Mouse (Mus musculus) liver, embryonic 14.5 days (tissue): ENCODE results near the gene Ltn1. TPM values are rescaled to one million over a fixed set of nuclear protein-coding genes. Genes with fewer than 3 reads are reported as not detected.

Experiments
- ATAC-seq: fragments of 200-750 bp; cut with Nextera tagmentation; 2 replicates; pipeline ENCODE4 v1.8.0; 2017; ENCODE audit warnings: moderate number of reproducible peaks, mild to moderate bottlenecking, moderate library complexity; ENCODE audit not compliant: insufficient read depth
- DNase-seq, 3 experiments: peaks; one replicate each; pipeline ENCODE4 v3.0.0-alpha.2; 2012 to 2013; ENCODE audit warnings: low read depth in 3 of 3, low spot score in 3 of 3
- H3K27ac ChIP-seq: fragments of 300-500 bp; sonication (generic); 2 replicates; pipeline ENCODE4 v1.5.1; 2014; ENCODE audit warnings: moderate library complexity, mild to moderate bottlenecking, control low read depth, inconsistent platforms
- H3K27me3 ChIP-seq: fragments of 300-500 bp; sonication (generic); 2 replicates; pipeline ENCODE4 v1.6.1; 2014; ENCODE audit warnings: mild to moderate bottlenecking, low read length, moderate library complexity; ENCODE audit not compliant: control insufficient read depth, insufficient read depth
- H3K36me3 ChIP-seq: fragments of 300-500 bp; sonication (generic); replicated peaks from 2 replicates; pipeline ENCODE4 v1.6.1; 2014; ENCODE audit warnings: low read depth; ENCODE audit not compliant: control insufficient read depth, insufficient read depth
- H3K4me1 ChIP-seq, 2 experiments: fragments of 200-500 bp in 1 of 2; fragments of 300-500 bp in 1 of 2; sonication (generic) in 1 of 2; replicated peaks; 2 replicates each; pipeline ENCODE4 v1.6.1; 2012 to 2014; ENCODE audit warnings: antibody characterized with exemption in 1 of 2, inconsistent platforms in 1 of 2, low read length in 1 of 2; ENCODE audit not compliant: control insufficient read depth in 2 of 2, insufficient read depth in 2 of 2
- H3K4me2 ChIP-seq: fragments of 300-500 bp; sonication (generic); 2 replicates; pipeline ENCODE4 v1.6.1; 2014; ENCODE audit warnings: low read depth, mild to moderate bottlenecking, control low read depth, moderate library complexity
- H3K4me3 ChIP-seq, 2 experiments: fragments of 200-500 bp in 1 of 2; fragments of 300-500 bp in 1 of 2; sonication (generic) in 1 of 2; 2 replicates each; pipeline ENCODE4 v1.5.1; 2012 to 2014; ENCODE audit warnings: low read depth in 2 of 2, low read length in 2 of 2, mild to moderate bottlenecking in 2 of 2, control low read depth in 1 of 2, inconsistent platforms in 1 of 2, moderate library complexity in 1 of 2; ENCODE audit not compliant: insufficient read depth in 1 of 2
- H3K9ac ChIP-seq: fragments of 300-500 bp; sonication (generic); replicated peaks from 2 replicates; pipeline ENCODE4 v1.6.1; 2014; ENCODE audit warnings: mild to moderate bottlenecking, control low read depth, moderate library complexity
- H3K9me3 ChIP-seq: fragments of 300-500 bp; sonication (generic); 2 replicates; pipeline ENCODE4 v1.6.1; 2016; ENCODE audit warnings: low read length, mixed read lengths; ENCODE audit not compliant: control insufficient read depth
- CTCF ChIP-seq: IDR thresholded peaks from 2 replicates; pipeline ENCODE4 v1.5.1; 2016; ENCODE audit warnings: antibody characterized with exemption, low read depth, control low read depth
- EP300 ChIP-seq: IDR thresholded peaks from 2 replicates; pipeline ENCODE4 v1.6.1; 2016; ENCODE audit warnings: antibody characterized with exemption, low read depth
- WGBS: fragments of 180-500 bp; shearing (Covaris S2); extraction: QIAGEN DNeasy Blood & Tissue Kit; methylation state at CpG from one replicate; pipeline ENCODE4 v1.1.7; 2014; ENCODE audit not compliant: insufficient replicate concordance; 5-methylcytosine and 5-hydroxymethylcytosine counted together
- polyA plus RNA-seq, 2 experiments: library from polyadenylated mRNA; depleted of rRNA in 1 of 2; stranded (reverse) in 1 of 2; unstranded in 1 of 2; fragments of >200 nt; fragmentation: Nextera tagmentation in 1 of 2; extraction: Ambion mirVana in 1 of 2; gene quantifications; 2 replicates each; pipeline versions ENCODE4 v1.2.1 to v1.2.3; 2012 to 2014

Ltn1 gene
- polyA plus RNA-seq, 2 experiments = 4.6 to 11.0 TPM

GRCm38 (mm10) chr16:87443245-87443644 lies 10.8 kb upstream of the Ltn1 start:
- no peak for TF ChIP-seq EP300
- no peaks in the 10 kb centered on the region for H3K9me3 ChIP-seq
- H3K27ac ChIP-seq = no peak overlapping the region
- H3K4me1 ChIP-seq = peaks cover 11 to 13% of the 10 kb centered on the region in 2 experiments
- no peak overlapping the region for H3K9ac ChIP-seq
- H3K27me3 ChIP-seq = no peaks in the 10 kb centered on the region
- ATAC-seq (no peak), DNase-seq (no peak)
- no peak overlapping the region for H3K4me3 ChIP-seq
- no peaks in the 10 kb centered on the region for H3K36me3 ChIP-seq
- H3K4me2 ChIP-seq = no peak overlapping the region

DNA sequence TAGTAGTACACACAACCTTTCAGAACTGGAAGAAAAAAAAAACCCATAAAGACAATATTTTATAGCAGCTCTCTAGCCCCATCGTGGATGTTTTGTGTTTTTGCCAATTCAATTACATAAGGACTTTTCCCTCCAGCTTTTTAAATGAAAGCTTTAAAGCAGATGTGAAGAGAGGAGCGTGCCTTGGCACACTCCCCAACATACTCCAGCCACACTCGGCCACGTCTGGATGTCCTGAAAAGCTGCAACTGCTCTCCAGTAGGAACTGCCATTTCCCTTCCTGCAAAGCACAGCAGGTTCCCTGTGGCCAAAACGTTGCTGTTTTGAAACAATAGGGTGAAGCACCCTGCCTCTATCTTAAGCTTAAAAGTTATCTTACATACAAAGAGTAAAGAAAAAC lies 9.9 kb upstream of the Ltn1 start:
- H3K36me3 ChIP-seq = no peaks in the 10 kb centered on the region
- 51% methylated on average over 5 of the region's 5 CpGs for WGBS
- no peak for ATAC-seq
- no peak overlapping the region for H3K9ac ChIP-seq
- H3K4me1 ChIP-seq = peaks cover 11 to 13% of the 10 kb centered on the region in 2 experiments
- H3K4me3 ChIP-seq = no peak overlapping the region
- H3K27me3 ChIP-seq = no peaks in the 10 kb centered on the region
- H3K27ac ChIP-seq = no peak overlapping the region
- H3K4me2 ChIP-seq = no peak overlapping the region
- no peaks in the 10 kb centered on the region for H3K9me3 ChIP-seq
- DNase-seq = no peak
- TF ChIP-seq CTCF = no peak
- TF ChIP-seq EP300 = no peak

DNA sequence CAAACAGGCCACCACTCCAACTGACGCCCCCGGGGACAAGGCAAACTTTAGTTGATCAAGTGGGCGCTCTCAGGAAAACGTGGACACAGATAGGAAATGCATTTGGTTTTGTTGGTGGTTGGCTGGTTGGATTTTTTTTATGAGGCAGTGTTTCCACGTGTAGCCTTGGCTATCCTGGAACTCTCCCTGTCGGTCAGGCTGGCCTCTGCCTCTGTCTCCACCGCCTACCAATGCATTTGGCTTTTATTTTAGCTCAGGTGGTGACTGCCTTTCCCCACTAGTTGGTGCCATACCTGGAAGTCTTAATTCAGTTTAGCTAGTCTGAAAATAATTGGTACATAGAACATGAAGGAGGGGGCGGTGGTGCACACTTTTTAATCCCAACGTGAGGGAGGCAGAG lies 8.7 kb upstream of the Ltn1 start:
- Histone ChIP-seq H3K27me3 (no peaks in the 10 kb centered on the region), H3K36me3 (no peaks in the 10 kb centered on the region), H3K9ac (peak overlapping the region; percentile 76), H3K4me3 (peak overlapping the region; percentile 63 to 70), H3K4me1 (peaks cover 11 to 13% of the 10 kb centered on the region in 2 experiments), H3K9me3 (no peaks in the 10 kb centered on the region), H3K27ac (no peak overlapping the region), H3K4me2 (peak overlapping the region; percentile 96)
- WGBS = 5% methylated on average over 9 of the region's 9 CpGs
- peak in 2 of 3 experiments; percentile 22 to 47 for DNase-seq
- TF ChIP-seq EP300 = no peak
- TF ChIP-seq CTCF = peak; percentile 63
- no peak for ATAC-seq

DNA sequence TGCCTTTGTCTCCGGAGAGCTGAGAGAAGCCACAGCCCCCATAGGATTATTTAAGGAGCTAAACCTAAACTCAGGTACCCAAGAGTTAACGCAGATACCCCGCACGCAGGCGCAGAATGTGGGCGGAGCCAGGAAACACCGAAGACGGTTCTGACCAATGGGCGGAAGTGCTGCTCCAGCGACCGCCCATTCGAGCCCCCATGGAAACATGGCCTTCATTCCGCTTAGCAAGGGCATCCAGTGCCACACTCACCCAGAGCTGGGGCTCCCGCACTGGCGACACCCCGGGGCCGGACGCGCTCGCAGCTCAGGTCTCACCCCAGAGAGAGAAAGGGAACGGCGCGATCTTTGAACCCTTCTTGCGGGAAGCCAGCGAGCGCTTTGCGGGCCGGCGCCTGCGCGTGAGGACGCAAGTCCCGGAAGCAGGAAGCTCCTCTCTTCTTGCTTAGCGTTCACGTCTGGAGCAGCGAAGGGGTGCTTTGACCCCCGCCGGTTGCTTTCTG lies 7.8 kb upstream of the Ltn1 start, which contains the start of gene Rwdd2b:
TSS of gene Rwdd2b (minus strand) at position 390 of the 503 bp plus-strand sequence.
- Histone ChIP-seq H3K4me2 (peak within 1 kb of the TSS; percentile 96), H3K4me1 (peaks cover 11 to 13% of the 10 kb centered on the region in 2 experiments), H3K27me3 (no peaks in the 10 kb centered on the region), H3K9ac (peak within 1 kb of the TSS; percentile 76), H3K4me3 (peak within 1 kb of the TSS; percentile 63 to 70), H3K36me3 (no peaks in the 10 kb centered on the region), H3K27ac (peak within 1 kb of the TSS; percentile 34), H3K9me3 (no peaks in the 10 kb centered on the region)
- TF ChIP-seq CTCF (0 out of 2 replicates have a peak, but pooled peaks have one; percentile 3), EP300 (no peak)
- peak; percentile 98 for ATAC-seq
- peak; percentile 88 to 92 (median 88) for DNase-seq
- under 1% methylated on average over 38 of the region's 38 CpGs for WGBS

- Histone ChIP-seq H3K27me3 (no peaks in the 10 kb centered on the region), H3K4me2 (no peak overlapping the region), H3K9ac (no peak overlapping the region), H3K9me3 (no peaks in the 10 kb centered on the region), H3K36me3 (no peaks in the 10 kb centered on the region), H3K4me1 (peaks cover 11% of the 10 kb centered on the region in 2 experiments), H3K27ac (no peak overlapping the region), H3K4me3 (no peak overlapping the region)
- no peak for DNase-seq
- TF ChIP-seq CTCF = no peak
- TF ChIP-seq EP300 = no peak
- ATAC-seq = no peak
- 79% methylated on average over 8 of the region's 8 CpGs for WGBS
Measured at GRCm38 (mm10) chr16:87438697-87439096, 6.3 kb upstream of the Ltn1 start.
